10 mouse cellular contexts compared by ENCODE assay signal in the genomic region with DNA sequence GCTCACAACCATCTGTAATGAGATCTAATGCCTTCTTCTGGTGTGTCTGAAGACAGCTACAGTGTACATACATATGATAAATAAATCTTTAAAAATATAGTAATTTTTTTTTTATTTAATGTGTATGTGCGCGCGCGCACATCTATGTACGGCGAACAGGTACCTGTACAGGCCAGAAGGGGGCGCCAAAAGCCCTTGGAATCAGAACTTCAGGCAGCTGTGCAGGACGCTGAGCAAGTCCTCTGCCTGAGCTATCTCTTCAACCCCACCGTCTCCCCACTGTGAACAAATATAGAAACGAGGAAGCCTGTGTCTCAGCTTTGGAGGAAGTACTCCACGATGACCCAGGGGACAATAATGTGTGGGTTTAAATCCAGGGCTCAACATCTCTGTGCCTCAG. TPM values are rescaled to one million over a fixed set of nuclear protein-coding genes. Genes with fewer than 3 reads are reported as not detected.
DNase-seq lines count a peak whose midpoint lies in the region; ATAC-seq and TF ChIP-seq lines count a peak whose summit lies in the region.
"Had no signal": no experiment of that assay in that cellular context is flagged by ENCODE, and none has a peak within 500 bp of the region (broad histone marks: within the 10 kb centered on the region; RNA-seq: fewer than 3 reads in every experiment).

No protein-coding gene starts in this region.

- no peak overlapping the region for H3K27ac ChIP-seq in heart, embryonic 10.5 days
- no peak overlapping the region for H3K27ac ChIP-seq in neural tube, embryonic 15.5 days (replicated peaks)
- H3K27ac ChIP-seq: limb, embryonic 13.5 days had no signal

- no peak overlapping the region for H3K4me2 ChIP-seq in neural tube, embryonic 15.5 days
- H3K4me2 ChIP-seq: limb, embryonic 13.5 days had no signal

- no peak for TF ChIP-seq POLR2A in lung, adult 2 months (IDR thresholded peaks at IDR 0.05; ENCODE audit: borderline replicate concordance, extremely low read depth, low read depth, low read length)

- peaks cover 44% of the 10 kb centered on the region for H3K4me1 ChIP-seq in heart, embryonic 10.5 days
- H3K4me1 ChIP-seq in lung, adult 2 months (ENCODE audit: control insufficient read depth, insufficient read depth, low read length), result peaks cover 6% of the 10 kb centered on the region
- peaks cover 16% of the 10 kb centered on the region for H3K4me1 ChIP-seq in neural tube, embryonic 15.5 days

- peaks cover 71% of the 10 kb centered on the region for H3K36me3 ChIP-seq in heart, embryonic 10.5 days
- H3K36me3 ChIP-seq in neural tube, embryonic 15.5 days, result peaks cover 38% of the 10 kb centered on the region

- no peak overlapping the region for H3K4me3 ChIP-seq in heart, embryonic 10.5 days
- H3K4me3 ChIP-seq in lung, adult 2 months (replicated peaks; ENCODE audit: extremely low read depth, low read depth, low read length), result no peak overlapping the region
- H3K4me3 ChIP-seq in neural tube, embryonic 15.5 days (replicated peaks), result no peak overlapping the region
- H3K4me3 ChIP-seq: limb, embryonic 13.5 days had no signal

- peak; percentile 42 for DNase-seq in heart, postnatal 4 days
- no peak for DNase-seq in heart, embryonic 10.5 days (ENCODE audit: low spot score)
- DNase-seq in lung, adult 2 months, result no peak
- DNase-seq in lung, postnatal 25 days (ENCODE audit: low spot score), result no peak
- peak; percentile 24 for DNase-seq in NIH3T3 (ENCODE audit: low read depth)
- DNase-seq in lung, postnatal 10 days, result peak; percentile 38
- DNase-seq in ovary, postnatal 14 days (ENCODE audit: low spot score), result no peak

- H3K9ac ChIP-seq in neural tube, embryonic 15.5 days (replicated peaks), result no peak overlapping the region
- H3K9ac ChIP-seq: limb, embryonic 13.5 days had no signal

- ATAC-seq in neural tube, embryonic 15.5 days (ENCODE audit: low FRiP score), result no peak

- no peaks in the 10 kb centered on the region for H3K27me3 ChIP-seq in heart, embryonic 10.5 days (ENCODE audit: insufficient read depth, poor library complexity, severe bottlenecking)
- no peaks in the 10 kb centered on the region for H3K27me3 ChIP-seq in neural tube, embryonic 15.5 days (replicated peaks)
- H3K27me3 ChIP-seq: limb, embryonic 13.5 days had no signal

- TF ChIP-seq CTCF in lung, adult 2 months (IDR thresholded peaks at IDR 0.05; ENCODE audit: insufficient read depth, low read length), result 0 out of 2 replicates have a peak, but pooled peaks have one; percentile 21

- no peaks in the 10 kb centered on the region for H3K9me3 ChIP-seq in heart, embryonic 10.5 days
- H3K9me3 ChIP-seq in neural tube, embryonic 15.5 days (replicated peaks), result no peaks in the 10 kb centered on the region
- H3K9me3 ChIP-seq: limb, embryonic 13.5 days had no signal

- 82% methylated on average over 11 of the region's 11 CpGs for WGBS in heart, embryonic 10.5 days
- 75% methylated on average over 11 of the region's 11 CpGs for WGBS in lung, adult 2 months
- 93% methylated on average over 11 of the region's 11 CpGs for WGBS in neural tube, embryonic 15.5 days

RNA-seq across cellular contexts. Expression of a gene that starts 10.0 kb away (rescaled TPM):
- total RNA-seq in heart, postnatal 4 days (2021), result 10 to 100 TPM; 41.7 to 45.4 TPM
- 130 and 138 TPM in 2 replicates for polyA plus RNA-seq in heart, embryonic 10.5 days (2016; fragmentation: Nextera tagmentation; extraction: Ambion mirVana)
- polyA plus RNA-seq in lung, adult 2 months (2012; rRNA removed), result 70.9 and 74.7 TPM in 2 replicates
- 56.5 and 68.7 TPM in 2 replicates for polyA plus RNA-seq in neural tube, embryonic 15.5 days (2015; fragmentation: Nextera tagmentation; extraction: Ambion mirVana)

RNA-seq across cellular contexts. Expression of a gene that starts 25.0 kb away (rescaled TPM):
- total RNA-seq in heart, postnatal 4 days (2021), result 100 to 1,000 TPM; 147 to 153 TPM
- 237 and 260 TPM in 2 replicates for polyA plus RNA-seq in heart, embryonic 10.5 days (2016; fragmentation: Nextera tagmentation; extraction: Ambion mirVana)
- 46.0 and 51.3 TPM in 2 replicates for polyA plus RNA-seq in lung, adult 2 months (2012; rRNA removed)
- 155 and 171 TPM in 2 replicates for polyA plus RNA-seq in neural tube, embryonic 15.5 days (2015; fragmentation: Nextera tagmentation; extraction: Ambion mirVana)

RNA-seq across cellular contexts. Expression of a gene that starts 30.5 kb away (rescaled TPM):
- 100 to 1,000 TPM; 263 to 285 TPM for total RNA-seq in heart, postnatal 4 days (2021)
- polyA plus RNA-seq in heart, embryonic 10.5 days (2016; fragmentation: Nextera tagmentation; extraction: Ambion mirVana), result 140 and 193 TPM in 2 replicates
- 769 and 829 TPM in 2 replicates for polyA plus RNA-seq in lung, adult 2 months (2012; rRNA removed)
- 26.3 and 37.0 TPM in 2 replicates for polyA plus RNA-seq in neural tube, embryonic 15.5 days (2015; fragmentation: Nextera tagmentation; extraction: Ambion mirVana)

RNA-seq across cellular contexts. Expression of a gene that starts 41.3 kb away (rescaled TPM):
- total RNA-seq in heart, postnatal 4 days (2021), result 100 to 1,000 TPM; 198 to 213 TPM
- polyA plus RNA-seq in heart, embryonic 10.5 days (2016; fragmentation: Nextera tagmentation; extraction: Ambion mirVana), result 326 and 523 TPM in 2 replicates
- 815 and 1,134 TPM in 2 replicates for polyA plus RNA-seq in lung, adult 2 months (2012; rRNA removed)
- polyA plus RNA-seq in neural tube, embryonic 15.5 days (2015; fragmentation: Nextera tagmentation; extraction: Ambion mirVana), result 643 and 683 TPM in 2 replicates

RNA-seq across cellular contexts. Expression of a gene that starts 47.8 kb away (rescaled TPM):
- total RNA-seq in heart, postnatal 4 days (2021), result 1 to 10 TPM; 1.9 to 3.0 TPM
- polyA plus RNA-seq in heart, embryonic 10.5 days (2016; fragmentation: Nextera tagmentation; extraction: Ambion mirVana), result 5.4 and 19.9 TPM in 2 replicates
- 25.9 and 29.2 TPM in 2 replicates for polyA plus RNA-seq in lung, adult 2 months (2012; rRNA removed)
- polyA plus RNA-seq in neural tube, embryonic 15.5 days (2015; fragmentation: Nextera tagmentation; extraction: Ambion mirVana), result 6.5 and 7.3 TPM in 2 replicates
- total RNA-seq: hematopoietic stem cell, adult 5-6 weeks had no signal

Comparison
In these comparisons a context has a peak if more than half of its experiments do, and no peak if none do; other contexts are left out.
1. DNase-seq: peak in heart, postnatal 4 days (single experiment), NIH3T3 (single experiment) and lung, postnatal 10 days (single experiment); none in heart, embryonic 10.5 days (single experiment), lung, adult 2 months (single experiment), lung, postnatal 25 days (single experiment) and ovary, postnatal 14 days (single experiment).